Mouse (Mus musculus): ENCODE results near the gene Cript.

Gene Cript

DNA sequence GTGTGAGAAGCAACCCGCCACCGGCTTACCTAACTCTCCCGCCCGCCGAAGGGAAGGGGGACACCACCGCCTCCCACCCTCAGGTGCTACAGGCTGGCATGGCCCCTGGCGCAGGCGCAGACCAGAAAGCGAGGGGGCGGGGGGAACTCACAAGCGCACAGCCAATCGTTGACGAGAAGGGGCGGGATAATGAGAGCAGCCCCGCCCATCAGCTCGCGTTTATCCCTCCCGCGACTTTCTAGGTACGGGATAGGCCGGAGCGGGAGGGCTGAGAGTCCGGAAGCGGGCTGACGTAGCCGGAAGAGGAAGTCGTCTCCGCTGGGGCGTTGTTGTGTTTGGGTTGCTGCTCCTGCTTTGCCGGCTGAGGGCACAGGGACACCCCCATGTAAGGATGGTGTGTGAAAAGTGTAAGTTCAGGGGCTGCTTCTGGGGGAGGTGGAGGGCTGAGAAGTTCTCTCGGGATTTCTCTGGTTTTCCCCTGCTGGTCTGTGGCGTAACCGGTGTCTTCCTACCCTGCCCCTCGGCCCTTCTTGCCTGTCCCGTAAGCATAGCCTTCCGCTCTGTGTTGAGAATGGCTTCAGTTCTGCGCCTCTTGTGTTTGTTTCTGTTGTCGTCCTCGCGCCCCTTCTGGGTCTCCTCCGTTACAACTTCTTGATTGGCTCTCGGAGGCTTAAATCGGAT lies at the start of gene Cript, which contains the start of gene Pigf:
TSS of gene Cript (plus strand) at position 282 of the 681 bp plus-strand sequence.
TSS of gene Pigf (minus strand) at position 138 of the 681 bp plus-strand sequence.
- Histone ChIP-seq H3K27me3 (ENCODE audit: control insufficient read depth, insufficient read depth, low read length, poor library complexity, severe bottlenecking) (no peaks in the 10 kb centered on the region), H3K36me3 (ENCODE audit: control insufficient read depth, insufficient read depth, low read length, poor library complexity, severe bottlenecking) (peaks cover 2% of the 10 kb centered on the region; the same call in 1 of the 2 replicates)
- peak; percentile 99 for DNase-seq (ENCODE audit: low read depth, low spot score)

DNA sequence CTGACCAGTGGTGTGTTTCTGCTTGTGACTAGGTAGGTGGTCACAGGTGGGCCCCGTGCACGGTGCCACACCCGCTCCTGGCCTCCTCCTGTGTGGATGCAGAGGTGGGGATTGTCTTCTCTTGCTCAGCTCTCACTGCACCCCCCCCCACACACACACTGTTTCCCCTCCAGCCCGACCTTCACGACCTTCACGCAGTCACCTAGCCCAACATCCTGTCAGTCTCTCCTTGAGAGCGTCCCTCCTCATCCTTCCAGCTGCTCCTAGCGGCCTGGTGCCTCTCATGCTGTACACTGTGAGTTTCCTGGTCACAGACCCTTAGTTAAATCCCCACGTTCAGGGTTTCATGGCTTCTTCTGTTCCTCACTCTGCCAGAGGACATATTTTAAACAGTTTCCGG lies 49.0 kb upstream of the Cript start:
- Histone ChIP-seq H3K27me3 (ENCODE audit: control insufficient read depth, insufficient read depth, low read length, poor library complexity, severe bottlenecking) (no peaks in the 10 kb centered on the region), H3K36me3 (ENCODE audit: control insufficient read depth, insufficient read depth, low read length, poor library complexity, severe bottlenecking) (no peaks in the 10 kb centered on the region; the same call in 1 of the 2 replicates)
- no peak for DNase-seq (ENCODE audit: low read depth, low spot score)

DNA sequence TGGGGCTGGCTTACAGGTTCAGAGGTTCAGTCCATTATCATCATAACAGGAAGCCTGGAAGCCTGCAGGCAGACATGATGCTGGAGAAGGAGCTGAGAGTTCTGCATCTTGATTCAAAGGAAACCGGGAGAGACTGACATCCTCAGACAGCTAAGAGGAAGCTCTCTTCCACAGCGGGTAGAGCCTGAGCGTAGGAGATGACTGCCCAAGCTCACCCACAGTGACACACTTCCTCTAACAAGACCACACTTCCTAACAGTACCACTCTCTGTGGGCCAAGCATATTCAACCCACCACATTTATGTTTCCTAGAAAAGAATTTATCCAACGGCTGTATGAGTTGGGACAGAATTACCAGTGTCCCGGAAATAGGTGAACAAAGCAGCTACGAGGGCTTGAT lies 46.9 kb upstream of the Cript start:
- Histone ChIP-seq H3K27me3 (ENCODE audit: control insufficient read depth, insufficient read depth, low read length, poor library complexity, severe bottlenecking) (no peaks in the 10 kb centered on the region), H3K36me3 (ENCODE audit: control insufficient read depth, insufficient read depth, low read length, poor library complexity, severe bottlenecking) (no peaks in the 10 kb centered on the region; the same call in 1 of the 2 replicates)
- peak; percentile 61 for DNase-seq (ENCODE audit: low read depth, low spot score)

DNA sequence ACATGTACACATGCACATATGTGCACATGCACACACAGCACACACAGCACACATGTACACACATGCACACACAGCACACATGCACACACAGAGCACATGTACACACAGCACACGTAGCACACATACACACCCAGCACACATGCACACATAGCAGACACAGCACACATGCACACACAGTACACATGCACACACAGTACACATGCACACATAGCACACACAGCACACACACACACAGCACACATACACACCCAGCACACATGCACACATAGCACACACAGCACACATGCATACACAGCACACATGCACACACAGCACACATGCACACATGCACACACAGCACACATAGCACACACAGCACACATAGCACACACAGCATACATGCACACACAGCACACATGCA lies 44.1 kb upstream of the Cript start:
- Histone ChIP-seq H3K27me3 (ENCODE audit: control insufficient read depth, insufficient read depth, low read length, poor library complexity, severe bottlenecking) (no peaks in the 10 kb centered on the region), H3K36me3 (ENCODE audit: control insufficient read depth, insufficient read depth, low read length, poor library complexity, severe bottlenecking) (no peaks in the 10 kb centered on the region; the same call in none of the 2 replicates)
- DNase-seq (ENCODE audit: low read depth, low spot score): no peak

DNA sequence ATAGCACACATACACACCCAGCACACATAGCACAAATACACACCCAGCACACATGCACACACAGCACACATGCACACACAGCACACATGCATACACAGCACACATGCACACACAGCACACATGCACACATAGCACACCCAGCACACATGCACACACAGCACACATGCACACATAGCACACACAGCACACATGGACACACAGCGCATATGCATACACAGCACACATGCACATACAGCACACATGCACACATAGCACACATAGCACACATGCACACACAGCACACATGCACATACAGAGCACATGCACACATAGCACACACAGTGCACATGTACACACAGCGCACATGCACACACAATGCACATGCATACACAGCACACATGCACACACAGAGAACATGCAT lies 43.6 kb upstream of the Cript start:
- no peaks in the 10 kb centered on the region for H3K27me3 ChIP-seq (ENCODE audit: control insufficient read depth, insufficient read depth, low read length, poor library complexity, severe bottlenecking)
- DNase-seq (ENCODE audit: low read depth, low spot score): no peak
- no peaks in the 10 kb centered on the region; the same call in none of the 2 replicates for H3K36me3 ChIP-seq (ENCODE audit: control insufficient read depth, insufficient read depth, low read length, poor library complexity, severe bottlenecking)

DNA sequence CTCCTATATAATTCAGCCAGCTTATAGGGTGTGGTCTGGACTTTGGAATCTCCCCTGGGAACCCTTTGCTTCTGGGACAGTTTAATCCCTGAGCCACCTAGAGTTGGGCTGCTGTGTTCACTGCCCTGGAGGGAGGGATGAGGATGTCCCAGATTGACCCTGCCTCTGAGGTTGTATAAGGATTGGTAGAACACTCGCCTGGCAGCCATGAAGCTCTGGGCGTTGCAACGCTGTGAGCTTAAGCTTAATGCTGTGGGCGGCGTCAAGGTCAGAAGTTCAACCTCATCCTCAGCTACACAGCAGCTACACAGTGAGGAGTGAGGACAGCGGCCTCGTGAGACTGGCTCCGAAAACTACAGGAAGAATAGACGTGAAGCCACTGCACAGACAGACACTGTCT lies 42.9 kb upstream of the Cript start:
- Histone ChIP-seq H3K27me3 (ENCODE audit: control insufficient read depth, insufficient read depth, low read length, poor library complexity, severe bottlenecking) (no peaks in the 10 kb centered on the region), H3K36me3 (ENCODE audit: control insufficient read depth, insufficient read depth, low read length, poor library complexity, severe bottlenecking) (no peaks in the 10 kb centered on the region; the same call in none of the 2 replicates)
- no peak for DNase-seq (ENCODE audit: low read depth, low spot score)

DNA sequence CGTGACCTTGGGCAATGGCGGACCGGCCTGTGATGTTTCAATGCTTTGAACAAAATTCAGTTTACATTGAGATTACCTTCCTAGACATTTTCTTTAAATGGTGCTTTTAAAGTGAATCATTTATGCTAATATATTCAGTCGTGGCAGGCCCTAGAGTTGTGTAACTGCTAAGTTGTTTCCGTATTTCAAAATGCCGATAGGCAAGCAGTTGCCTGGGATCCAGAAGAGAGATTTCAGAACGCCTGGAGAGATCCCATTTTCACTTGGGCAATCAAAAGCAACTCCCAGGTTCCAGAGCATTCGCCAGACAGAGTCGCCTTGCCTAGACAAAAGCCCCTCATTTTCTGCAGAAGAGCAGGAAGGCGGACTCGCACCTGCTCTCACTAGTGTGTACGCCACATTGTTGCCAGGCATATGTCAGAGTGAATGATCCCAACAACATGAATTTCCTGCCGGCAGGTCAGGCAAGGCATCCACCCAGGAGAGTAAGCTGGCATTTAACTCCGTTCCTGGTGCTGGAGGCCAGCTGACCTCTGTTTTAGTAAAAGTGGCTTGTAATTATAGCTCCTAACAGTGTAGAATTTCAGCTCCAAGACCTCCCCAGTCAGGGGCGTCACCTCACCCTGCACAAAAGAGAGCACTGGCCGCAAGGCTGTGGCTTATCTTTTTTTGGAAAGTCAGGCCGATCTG lies 38.8 kb upstream of the Cript start:
- DNase-seq (ENCODE audit: low read depth, low spot score): no peak
- no peaks in the 10 kb centered on the region; the same call in 1 of the 2 replicates for H3K36me3 ChIP-seq (ENCODE audit: control insufficient read depth, insufficient read depth, low read length, poor library complexity, severe bottlenecking)
- H3K27me3 ChIP-seq (ENCODE audit: control insufficient read depth, insufficient read depth, low read length, poor library complexity, severe bottlenecking): no peaks in the 10 kb centered on the region

DNA sequence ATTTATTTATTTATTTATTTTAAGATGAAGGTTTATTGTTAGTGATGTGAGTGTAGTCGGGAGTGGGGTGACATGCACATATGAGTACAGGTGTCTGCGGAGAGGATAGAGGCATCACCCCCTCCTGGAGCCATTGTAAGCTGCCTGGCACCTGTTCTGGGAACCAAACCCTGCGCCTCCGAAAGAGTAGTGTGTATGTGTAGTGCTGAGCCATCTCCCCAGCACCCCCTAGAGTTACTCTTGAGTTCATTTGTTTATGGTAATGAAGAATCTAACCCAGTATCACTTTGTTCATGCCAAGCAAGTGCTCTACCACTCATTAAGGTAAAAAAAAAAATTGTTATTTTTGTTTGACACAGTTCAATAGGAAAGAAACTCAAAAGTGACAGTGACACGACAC lies 37.2 kb upstream of the Cript start:
- Histone ChIP-seq H3K27me3 (ENCODE audit: control insufficient read depth, insufficient read depth, low read length, poor library complexity, severe bottlenecking) (no peaks in the 10 kb centered on the region), H3K36me3 (ENCODE audit: control insufficient read depth, insufficient read depth, low read length, poor library complexity, severe bottlenecking) (no peaks in the 10 kb centered on the region; the same call in 1 of the 2 replicates)
- DNase-seq (ENCODE audit: low read depth, low spot score): peak; percentile 73

DNA sequence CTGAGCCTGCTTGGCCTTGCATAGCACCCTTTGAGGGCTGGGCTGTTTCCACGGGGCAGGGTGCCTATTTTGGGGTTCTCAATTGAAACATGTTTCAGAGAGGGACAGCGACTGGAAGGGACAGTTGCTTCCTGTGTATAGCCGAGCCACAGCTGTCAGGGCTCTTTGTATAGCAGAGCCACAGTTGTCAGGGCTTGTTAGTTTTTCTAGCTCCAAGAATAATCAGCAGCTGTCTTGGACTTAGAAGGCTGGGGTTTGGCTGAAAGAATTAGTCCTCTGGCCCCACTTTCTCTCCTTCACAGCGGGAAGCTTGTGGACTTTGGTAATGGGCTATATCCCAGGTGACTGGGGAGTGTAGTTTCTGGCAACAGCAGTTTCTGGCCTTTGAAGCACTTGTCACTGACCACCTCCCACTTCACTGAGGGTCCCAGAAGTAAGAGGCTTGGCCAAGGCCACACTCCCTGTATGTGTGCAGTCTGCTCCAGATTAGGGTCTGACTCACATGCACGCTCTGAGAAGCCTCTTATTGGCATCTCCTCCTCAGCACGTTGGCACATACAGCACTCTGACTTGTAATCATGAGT lies 36.7 kb upstream of the Cript start:
- H3K36me3 ChIP-seq (ENCODE audit: control insufficient read depth, insufficient read depth, low read length, poor library complexity, severe bottlenecking): no peaks in the 10 kb centered on the region; the same call in 1 of the 2 replicates
- DNase-seq (ENCODE audit: low read depth, low spot score): no peak
- H3K27me3 ChIP-seq (ENCODE audit: control insufficient read depth, insufficient read depth, low read length, poor library complexity, severe bottlenecking): no peaks in the 10 kb centered on the region

DNA sequence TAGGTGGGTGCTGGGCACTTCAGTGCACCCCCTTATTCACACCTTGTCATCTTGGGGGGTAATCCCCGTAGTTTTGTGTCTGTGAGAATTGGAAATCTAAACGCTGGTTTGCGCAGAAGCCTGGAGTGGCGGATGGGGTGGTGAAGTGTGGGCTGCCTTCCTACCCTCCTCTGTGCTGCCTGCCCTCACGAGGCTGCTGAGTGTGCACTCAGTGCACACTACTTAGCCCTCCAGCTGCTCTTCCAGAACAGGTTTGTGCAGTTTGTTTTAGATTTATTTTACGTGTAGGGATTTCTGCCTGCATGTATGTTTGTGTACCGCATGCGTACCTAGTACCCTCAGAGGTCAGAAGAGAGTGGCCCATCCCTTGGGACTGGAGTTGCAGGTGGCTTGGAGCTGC lies 34.0 kb upstream of the Cript start:
- Histone ChIP-seq H3K36me3 (ENCODE audit: control insufficient read depth, insufficient read depth, low read length, poor library complexity, severe bottlenecking) (no peaks in the 10 kb centered on the region), H3K27me3 (ENCODE audit: control insufficient read depth, insufficient read depth, low read length, poor library complexity, severe bottlenecking) (no peaks in the 10 kb centered on the region)
- DNase-seq (ENCODE audit: low read depth, low spot score): no peak

DNA sequence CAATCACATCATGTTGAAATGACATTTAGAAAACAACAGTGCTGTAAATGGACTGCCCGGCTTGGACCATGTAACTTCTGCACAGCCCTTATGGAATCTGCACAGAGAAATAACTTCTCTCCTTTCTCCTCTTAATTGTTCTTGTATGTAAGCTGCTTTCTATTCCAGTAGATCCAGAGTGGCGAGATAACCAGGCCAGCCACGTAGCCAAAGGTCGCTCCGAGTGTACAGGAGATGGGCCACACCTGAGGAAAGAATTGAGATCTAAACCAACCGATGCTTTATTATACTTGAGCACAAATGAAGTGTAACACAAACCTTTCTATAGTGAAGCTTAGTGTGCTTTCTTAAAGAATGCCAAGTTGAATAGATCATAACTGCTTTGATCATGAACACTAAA lies 28.0 kb upstream of the Cript start:
- Histone ChIP-seq H3K27me3 (ENCODE audit: control insufficient read depth, insufficient read depth, low read length, poor library complexity, severe bottlenecking) (no peaks in the 10 kb centered on the region), H3K36me3 (ENCODE audit: control insufficient read depth, insufficient read depth, low read length, poor library complexity, severe bottlenecking) (peaks cover 4% of the 10 kb centered on the region; the same call in 1 of the 2 replicates)
- no peak for DNase-seq (ENCODE audit: low read depth, low spot score)

DNA sequence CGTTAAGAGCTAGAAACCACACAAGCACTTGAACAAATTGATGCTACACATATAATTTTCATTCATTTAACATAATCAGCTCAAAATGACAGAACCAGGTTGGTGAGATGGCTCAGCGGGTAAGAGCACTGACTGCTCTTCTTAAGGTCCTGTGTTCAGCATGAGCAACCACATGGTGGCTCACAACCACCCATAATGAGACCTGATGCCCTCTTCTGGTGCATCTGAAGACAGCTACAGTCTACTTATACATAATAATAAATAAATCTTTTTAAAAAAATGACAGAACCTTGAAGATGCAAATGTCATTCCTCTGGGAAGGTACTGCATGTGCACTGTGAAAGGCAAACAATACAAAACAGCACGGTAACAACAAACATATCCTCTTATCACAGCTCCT lies 16.4 kb upstream of the Cript start:
- Histone ChIP-seq H3K36me3 (ENCODE audit: control insufficient read depth, insufficient read depth, low read length, poor library complexity, severe bottlenecking) (no peaks in the 10 kb centered on the region; the same call in none of the 2 replicates), H3K27me3 (ENCODE audit: control insufficient read depth, insufficient read depth, low read length, poor library complexity, severe bottlenecking) (no peaks in the 10 kb centered on the region)
- peak; percentile 16 for DNase-seq (ENCODE audit: low read depth, low spot score)

DNA sequence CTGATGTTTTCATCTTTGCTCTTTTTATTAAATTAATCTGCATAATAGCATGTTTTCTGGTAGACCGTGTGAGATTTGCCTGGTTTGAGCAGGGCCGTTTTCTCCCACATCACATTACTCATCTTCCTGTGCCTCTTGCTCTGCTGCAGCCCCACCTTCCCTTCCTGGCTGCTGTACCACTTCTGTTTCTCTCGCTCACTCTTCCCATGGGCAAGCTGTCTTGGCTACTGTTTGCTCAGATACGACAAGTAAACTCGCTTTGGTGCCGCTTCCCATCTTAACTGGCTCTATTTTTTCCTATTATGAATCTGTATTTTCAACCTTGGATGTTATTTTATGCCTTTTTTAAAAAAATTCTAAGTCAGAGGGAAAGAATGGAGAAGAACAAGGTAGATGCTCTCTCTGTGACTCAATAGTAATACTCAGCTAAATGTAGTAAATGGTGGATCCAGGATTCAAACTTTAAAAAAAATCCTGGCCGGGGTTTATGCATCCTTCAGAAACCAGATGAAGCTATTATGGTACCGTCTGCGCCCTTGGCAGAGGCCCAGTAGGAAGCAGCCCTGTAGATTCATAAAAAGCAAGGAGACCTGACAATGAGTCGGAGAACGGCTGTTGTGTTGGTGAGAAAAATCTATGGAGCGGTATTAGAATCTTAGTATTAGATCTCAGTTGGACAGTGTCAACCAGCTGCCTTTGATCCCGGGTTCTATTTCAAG lies 13.9 kb upstream of the Cript start:
- H3K36me3 ChIP-seq (ENCODE audit: control insufficient read depth, insufficient read depth, low read length, poor library complexity, severe bottlenecking): no peaks in the 10 kb centered on the region; the same call in none of the 2 replicates
- no peaks in the 10 kb centered on the region for H3K27me3 ChIP-seq (ENCODE audit: control insufficient read depth, insufficient read depth, low read length, poor library complexity, severe bottlenecking)
- DNase-seq (ENCODE audit: low read depth, low spot score): no peak

DNA sequence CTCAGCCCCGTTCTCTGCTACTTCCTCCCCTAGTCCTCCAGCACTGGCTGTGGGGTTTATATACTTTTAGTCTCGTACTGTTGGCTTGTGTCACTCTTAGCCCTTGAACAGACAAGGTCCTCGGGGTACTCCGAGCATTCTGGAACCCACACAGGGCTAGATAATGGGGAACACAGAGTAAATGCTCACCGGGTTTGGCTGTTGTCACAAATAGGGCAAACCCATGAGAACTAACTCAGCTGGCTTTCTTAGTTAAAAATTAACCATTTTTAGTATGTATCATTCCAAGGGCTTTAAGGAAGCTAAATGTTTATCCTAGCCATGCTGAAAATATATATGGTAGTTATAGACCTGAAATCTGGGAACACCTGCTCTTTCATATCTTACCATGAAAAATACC lies 5.7 kb upstream of the Cript start:
- Histone ChIP-seq H3K27me3 (ENCODE audit: control insufficient read depth, insufficient read depth, low read length, poor library complexity, severe bottlenecking) (no peaks in the 10 kb centered on the region), H3K36me3 (ENCODE audit: control insufficient read depth, insufficient read depth, low read length, poor library complexity, severe bottlenecking) (no peaks in the 10 kb centered on the region; the same call in 1 of the 2 replicates)
- DNase-seq (ENCODE audit: low read depth, low spot score): no peak

Measured in splenic B cell, adult 2 months (primary cell).